Mouse (Mus musculus): ENCODE measurements at regions not wholly inside any gene's neighbourhood (a gene's known extent, or its start where the extent isn't known, plus 50 kb on each side); places are given as distances from the start of the nearest gene placed in this dataset.
A peak's percentile ranks its signal among the peaks of the same experiment; 100 is the strongest.

DNA sequence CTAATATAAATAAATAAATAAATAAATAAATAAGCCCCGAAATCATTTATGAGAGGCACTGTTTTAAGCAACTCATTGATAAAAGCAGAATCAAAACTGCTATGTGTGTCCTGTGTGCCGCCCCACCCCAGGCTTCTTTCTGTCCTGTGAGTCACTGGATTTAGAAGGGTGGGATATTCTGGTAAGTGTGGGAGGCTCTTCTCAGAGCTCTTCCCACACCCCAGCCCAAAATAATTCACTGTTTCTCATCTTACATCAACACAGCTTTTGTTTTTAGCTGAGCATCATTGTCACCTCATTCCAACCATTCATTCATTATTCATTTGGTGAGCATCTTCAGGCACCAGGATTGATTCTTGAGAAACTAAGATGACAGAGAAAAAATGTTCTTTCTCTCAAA is 118.4 kb downstream of the Barx2 start:
- DNase-seq (ENCODE audit: low spot score), result no peak
- ATAC-seq (replicated peaks; ENCODE audit: low FRiP score, low read depth), result no peak
- H3K36me3 ChIP-seq (ENCODE audit: insufficient read depth, low read length), result no peaks in the 10 kb centered on the region
- TF ChIP-seq CTCF (IDR thresholded peaks at IDR 0.05; ENCODE audit: low read depth), result no peak
- H3K9me3 ChIP-seq (replicated peaks; ENCODE audit: low read length), result no peaks in the 10 kb centered on the region
- no peak overlapping the region for H3K4me2 ChIP-seq (ENCODE audit: low read length)
- H3K27me3 ChIP-seq (ENCODE audit: insufficient read depth, low read length), result no peaks in the 10 kb centered on the region
- H3K9ac ChIP-seq (ENCODE audit: low read depth, low read length), result no peak overlapping the region
- H3K27ac ChIP-seq, result no peak overlapping the region
- no peaks in the 10 kb centered on the region for H3K4me1 ChIP-seq (replicated peaks; ENCODE audit: insufficient read depth, low read length)
- H3K4me3 ChIP-seq (replicated peaks; ENCODE audit: low read depth, low read length), result no peak overlapping the region
- WGBS, result 97% methylated on average over 2 of the region's 2 CpGs

DNA sequence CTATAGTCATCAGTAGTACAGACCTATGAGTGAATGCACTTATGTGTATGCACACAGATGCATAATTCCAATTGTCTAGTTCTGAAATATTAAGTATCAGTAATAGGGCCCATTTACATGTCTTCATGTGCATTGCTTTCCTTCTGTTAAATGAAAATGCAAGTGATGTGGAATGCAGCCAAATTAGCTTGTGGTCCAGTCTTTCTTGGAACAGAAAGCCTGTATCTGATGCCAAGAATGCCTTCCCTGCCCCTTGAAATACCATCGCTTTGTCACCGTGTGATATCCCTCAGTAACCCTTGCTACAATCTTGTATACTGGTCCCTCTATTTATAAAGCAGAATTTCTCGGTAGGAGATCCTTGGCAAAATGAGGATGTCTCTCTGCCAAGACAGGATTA is 137.3 kb downstream of the Barx2 start:
- no peak overlapping the region for H3K4me3 ChIP-seq (replicated peaks; ENCODE audit: low read depth, low read length)

DNA sequence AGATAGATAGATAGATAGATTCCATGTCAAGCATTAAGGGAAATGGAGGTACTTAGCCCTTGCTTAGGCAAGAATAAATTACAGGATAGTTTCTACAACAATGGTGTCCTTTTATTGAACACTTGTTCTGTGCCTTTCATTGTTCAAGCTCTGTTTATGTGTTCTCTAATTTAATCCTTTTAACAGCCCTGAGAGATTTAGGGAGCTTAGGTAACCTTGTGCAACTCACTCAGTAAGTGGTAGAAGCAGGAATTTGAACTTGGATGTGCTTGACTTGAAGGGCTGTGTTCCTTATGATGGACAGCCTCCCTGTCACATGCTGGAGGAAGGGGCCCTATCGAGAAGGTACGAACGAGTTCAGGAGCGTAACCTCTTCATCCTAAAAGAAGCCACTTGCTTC is 147.9 kb downstream of the Barx2 start:
- Histone ChIP-seq H3K9me3 (replicated peaks; ENCODE audit: low read length) (no peaks in the 10 kb centered on the region), H3K27me3 (ENCODE audit: insufficient read depth, low read length) (no peaks in the 10 kb centered on the region), H3K4me3 (replicated peaks; ENCODE audit: low read depth, low read length) (no peak overlapping the region), H3K27ac (no peak overlapping the region), H3K4me2 (ENCODE audit: low read length) (no peak overlapping the region), H3K36me3 (ENCODE audit: insufficient read depth, low read length) (no peaks in the 10 kb centered on the region), H3K4me1 (replicated peaks; ENCODE audit: insufficient read depth, low read length) (no peaks in the 10 kb centered on the region), H3K9ac (ENCODE audit: low read depth, low read length) (no peak overlapping the region)
- DNase-seq (ENCODE audit: low spot score) (no peak), ATAC-seq (replicated peaks; ENCODE audit: low FRiP score, low read depth) (no peak)
- 77% methylated on average over 4 of the region's 4 CpGs for WGBS
- no peak for TF ChIP-seq CTCF (IDR thresholded peaks at IDR 0.05; ENCODE audit: low read depth)

More for the DNA sequence above, 137.3 kb downstream of the Barx2 start:
- ATAC-seq (replicated peaks; ENCODE audit: low FRiP score, low read depth) (no peak), DNase-seq (ENCODE audit: low spot score) (no peak)
- H3K9ac ChIP-seq (ENCODE audit: low read depth, low read length), result no peak overlapping the region
- H3K9me3 ChIP-seq (replicated peaks; ENCODE audit: low read length), result no peaks in the 10 kb centered on the region
- no peaks in the 10 kb centered on the region for H3K27me3 ChIP-seq (ENCODE audit: insufficient read depth, low read length)
- TF ChIP-seq CTCF (IDR thresholded peaks at IDR 0.05; ENCODE audit: low read depth), result no peak
- H3K4me2 ChIP-seq (ENCODE audit: low read length), result no peak overlapping the region
- no peaks in the 10 kb centered on the region for H3K4me1 ChIP-seq (replicated peaks; ENCODE audit: insufficient read depth, low read length)
- H3K27ac ChIP-seq, result no peak overlapping the region
- no peaks in the 10 kb centered on the region for H3K36me3 ChIP-seq (ENCODE audit: insufficient read depth, low read length)
- WGBS, result 77% methylated on average over 3 of the region's 3 CpGs

DNA sequence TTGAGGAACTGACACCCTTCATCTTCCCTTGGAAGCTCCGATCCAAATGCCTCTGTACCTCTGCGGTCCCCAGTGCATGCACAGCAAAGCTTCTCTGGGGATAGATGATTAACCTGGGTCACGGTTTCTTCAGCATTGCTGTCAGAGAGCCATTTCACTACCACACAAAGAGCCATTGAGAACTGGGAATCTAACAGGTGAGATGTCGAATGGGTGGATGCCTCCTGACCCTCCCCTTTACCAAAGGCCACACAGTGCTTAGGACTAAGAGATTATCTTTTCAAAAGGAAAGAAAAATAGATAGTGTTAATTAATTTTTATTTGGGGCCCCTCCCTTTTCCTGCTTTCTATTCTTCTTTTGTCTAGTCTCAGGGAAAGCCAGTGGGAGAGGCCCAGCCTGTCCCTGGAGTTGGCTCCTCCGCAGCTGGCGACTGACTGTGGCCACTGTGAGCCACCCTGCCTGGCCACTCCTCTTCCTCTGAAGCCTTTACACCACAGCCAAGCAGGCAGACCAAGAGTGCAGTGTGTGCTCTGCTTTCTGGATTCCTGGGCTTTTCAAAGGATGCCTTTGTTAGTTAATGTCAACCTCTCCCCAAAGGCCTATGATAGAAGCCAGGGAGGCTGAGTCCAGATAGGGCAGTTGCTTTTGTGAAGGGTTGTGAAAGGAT is 155.2 kb downstream of the Barx2 start:
- Histone ChIP-seq H3K9me3 (replicated peaks; ENCODE audit: low read length) (no peaks in the 10 kb centered on the region), H3K4me1 (replicated peaks; ENCODE audit: insufficient read depth, low read length) (no peaks in the 10 kb centered on the region), H3K4me3 (replicated peaks; ENCODE audit: low read depth, low read length) (no peak overlapping the region), H3K36me3 (ENCODE audit: insufficient read depth, low read length) (no peaks in the 10 kb centered on the region), H3K9ac (ENCODE audit: low read depth, low read length) (no peak overlapping the region), H3K27me3 (ENCODE audit: insufficient read depth, low read length) (no peaks in the 10 kb centered on the region), H3K27ac (no peak overlapping the region), H3K4me2 (ENCODE audit: low read length) (no peak overlapping the region)
- ATAC-seq (replicated peaks; ENCODE audit: low FRiP score, low read depth), result no peak
- no peak for TF ChIP-seq CTCF (IDR thresholded peaks at IDR 0.05; ENCODE audit: low read depth)
- no peak for DNase-seq (ENCODE audit: low spot score)
- WGBS, result 60% methylated on average over 6 of the region's 6 CpGs

DNA sequence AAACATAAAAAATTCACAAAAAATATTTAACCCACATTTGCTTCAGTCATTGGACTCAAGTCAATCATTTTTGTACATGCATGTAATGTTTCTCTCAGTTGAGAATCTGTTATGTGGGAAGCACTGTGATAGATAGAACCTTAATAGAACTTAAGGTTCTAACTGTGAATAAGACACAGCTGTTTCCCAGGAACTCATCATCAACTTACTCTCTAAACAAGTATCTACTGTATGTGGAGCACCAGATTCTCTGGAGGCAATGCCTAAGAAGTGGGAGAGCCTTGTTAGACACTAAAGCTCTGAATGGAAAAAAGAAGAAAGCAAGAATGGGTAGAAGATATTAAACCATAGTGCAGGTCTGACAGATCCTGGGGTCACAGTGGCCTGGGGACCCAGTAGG is 182.8 kb downstream of the Barx2 start:
- H3K4me2 ChIP-seq (ENCODE audit: low read length), result no peak overlapping the region
- H3K4me1 ChIP-seq (replicated peaks; ENCODE audit: insufficient read depth, low read length), result no peaks in the 10 kb centered on the region
- no peaks in the 10 kb centered on the region for H3K9me3 ChIP-seq (replicated peaks; ENCODE audit: low read length)
- no peak overlapping the region for H3K27ac ChIP-seq
- no peak for DNase-seq (ENCODE audit: low spot score)
- no peak overlapping the region for H3K9ac ChIP-seq (ENCODE audit: low read depth, low read length)
- no peaks in the 10 kb centered on the region for H3K27me3 ChIP-seq (ENCODE audit: insufficient read depth, low read length)
- TF ChIP-seq CTCF (IDR thresholded peaks at IDR 0.05; ENCODE audit: low read depth), result no peak
- H3K36me3 ChIP-seq (ENCODE audit: insufficient read depth, low read length), result no peaks in the 10 kb centered on the region
- H3K4me3 ChIP-seq (replicated peaks; ENCODE audit: low read depth, low read length), result no peak overlapping the region
- no peak for ATAC-seq (replicated peaks; ENCODE audit: low FRiP score, low read depth)

DNA sequence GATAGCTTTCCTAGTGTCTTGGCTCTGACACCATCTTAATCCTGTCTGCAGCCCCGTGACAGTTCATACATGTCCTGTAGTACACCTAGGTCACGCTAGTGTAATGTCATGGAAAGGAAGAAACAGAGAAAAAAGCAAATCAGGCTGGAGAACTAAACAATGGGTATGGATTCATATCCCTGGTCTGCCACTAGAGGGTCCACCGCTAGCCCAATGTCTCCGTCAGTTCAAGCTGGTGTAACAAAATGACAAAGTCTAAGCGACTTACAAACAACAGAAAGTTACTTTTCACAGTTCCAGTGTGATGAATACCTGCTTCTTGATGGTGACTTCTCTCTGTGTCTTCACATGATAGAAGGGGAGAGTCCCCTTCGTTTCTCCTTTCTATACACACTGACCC is 194.0 kb downstream of the Barx2 start:
- H3K9me3 ChIP-seq (replicated peaks; ENCODE audit: low read length), result no peaks in the 10 kb centered on the region
- no peak overlapping the region for H3K4me2 ChIP-seq (ENCODE audit: low read length)
- H3K4me1 ChIP-seq (replicated peaks; ENCODE audit: insufficient read depth, low read length), result no peaks in the 10 kb centered on the region
- 75% methylated on average over 6 of the region's 6 CpGs for WGBS
- DNase-seq (ENCODE audit: low spot score) (no peak), ATAC-seq (replicated peaks; ENCODE audit: low FRiP score, low read depth) (no peak)
- TF ChIP-seq CTCF (IDR thresholded peaks at IDR 0.05; ENCODE audit: low read depth), result peak; percentile 42; the same call in 1 of the 2 replicates
- no peaks in the 10 kb centered on the region for H3K27me3 ChIP-seq (ENCODE audit: insufficient read depth, low read length)
- no peaks in the 10 kb centered on the region for H3K36me3 ChIP-seq (ENCODE audit: insufficient read depth, low read length)
- H3K27ac ChIP-seq, result no peak overlapping the region
- H3K9ac ChIP-seq (ENCODE audit: low read depth, low read length), result no peak overlapping the region
- no peak overlapping the region for H3K4me3 ChIP-seq (replicated peaks; ENCODE audit: low read depth, low read length)

DNA sequence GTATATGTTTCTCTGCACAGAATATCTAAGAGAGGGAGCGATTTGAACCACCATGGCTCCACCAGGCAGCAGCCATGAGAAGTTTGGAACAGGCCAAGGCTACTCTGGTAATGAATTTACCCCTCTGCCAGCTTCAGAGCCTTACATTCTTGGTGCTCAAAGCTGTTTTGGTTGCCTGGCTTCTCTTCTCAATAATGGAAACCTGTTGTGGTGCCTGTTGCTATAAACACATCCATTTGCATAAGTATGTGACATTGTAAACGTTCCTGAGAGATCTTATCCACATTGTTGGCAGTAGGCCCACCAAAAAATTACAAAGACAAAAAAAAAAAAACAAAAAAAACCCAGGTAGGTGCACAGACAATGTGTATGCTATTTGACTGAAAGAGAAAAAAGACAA is 203.2 kb downstream of the Barx2 start:
- 0 out of 2 replicates have a peak, but pooled peaks cover 3% of the 10 kb centered on the region for H3K4me1 ChIP-seq (replicated peaks; ENCODE audit: insufficient read depth, low read length)
- H3K9ac ChIP-seq (ENCODE audit: low read depth, low read length), result no peak overlapping the region
- 57% methylated on average over 2 of the region's 2 CpGs for WGBS
- H3K36me3 ChIP-seq (ENCODE audit: insufficient read depth, low read length), result no peaks in the 10 kb centered on the region
- H3K4me2 ChIP-seq (ENCODE audit: low read length), result no peak overlapping the region
- H3K9me3 ChIP-seq (replicated peaks; ENCODE audit: low read length), result no peaks in the 10 kb centered on the region
- no peaks in the 10 kb centered on the region for H3K27me3 ChIP-seq (ENCODE audit: insufficient read depth, low read length)
- H3K4me3 ChIP-seq (replicated peaks; ENCODE audit: low read depth, low read length), result no peak overlapping the region
- H3K27ac ChIP-seq, result no peak overlapping the region; the same call in 1 of the 2 replicates
- no peak for TF ChIP-seq CTCF (IDR thresholded peaks at IDR 0.05; ENCODE audit: low read depth)
- no peak for ATAC-seq (replicated peaks; ENCODE audit: low FRiP score, low read depth)
- no peak for DNase-seq (ENCODE audit: low spot score)

All from kidney, postnatal 0 days (tissue).